Mouse (Mus musculus) MN1 (cell line): ENCODE results near the gene Plppr1.
"Not testable (repeated sequence)": the region's sequence is repeated elsewhere in the genome, so short reads cannot be mapped to it uniquely, and the experiment has no call there.

Source experiments
- DNase-seq: peaks from one replicate; pipeline ENCODE4 v3.0.0-alpha.2; 2016; ENCODE audit warnings: low spot score

Plppr1 gene

DNA sequence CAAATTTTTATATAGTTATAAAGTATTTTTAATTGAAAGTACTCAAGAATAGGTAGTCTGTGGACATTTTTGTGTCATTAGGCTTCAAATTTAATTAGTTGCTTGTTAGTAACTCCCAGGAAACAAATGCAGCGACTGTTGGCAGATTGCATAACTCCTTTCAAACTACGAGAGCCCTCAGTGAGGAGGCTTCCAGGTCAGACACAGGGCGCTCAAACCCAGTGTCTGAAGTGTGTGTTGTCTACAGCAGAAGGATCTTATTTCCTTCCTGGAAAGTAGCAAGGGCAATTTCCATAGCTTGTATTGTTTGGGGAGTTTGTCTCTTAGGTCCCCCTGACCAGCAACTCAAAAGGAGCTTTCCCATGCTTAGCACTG, 173.9 kb downstream of the Plppr1 start:
- DNase-seq, result no peak

DNA sequence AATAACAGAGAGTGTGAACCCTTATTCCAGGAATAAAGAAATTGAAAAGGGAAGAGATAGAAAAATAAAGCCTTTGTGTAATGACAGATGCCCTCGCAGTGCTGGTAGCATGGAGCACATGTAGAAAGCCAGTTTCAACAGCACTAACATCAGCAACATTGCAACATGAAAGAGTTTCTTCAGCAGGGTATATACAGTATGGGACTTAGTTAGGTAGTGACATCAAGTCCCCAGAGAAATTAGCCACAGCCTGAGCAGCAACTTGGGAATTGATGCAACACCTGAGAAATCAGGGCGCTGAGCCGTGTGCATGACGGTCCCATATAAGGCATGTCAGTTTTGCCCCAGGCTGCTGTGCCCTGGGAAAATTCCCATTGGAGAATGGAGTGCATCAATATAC, 179.0 kb downstream of the Plppr1 start:
- DNase-seq, result no peak

DNA sequence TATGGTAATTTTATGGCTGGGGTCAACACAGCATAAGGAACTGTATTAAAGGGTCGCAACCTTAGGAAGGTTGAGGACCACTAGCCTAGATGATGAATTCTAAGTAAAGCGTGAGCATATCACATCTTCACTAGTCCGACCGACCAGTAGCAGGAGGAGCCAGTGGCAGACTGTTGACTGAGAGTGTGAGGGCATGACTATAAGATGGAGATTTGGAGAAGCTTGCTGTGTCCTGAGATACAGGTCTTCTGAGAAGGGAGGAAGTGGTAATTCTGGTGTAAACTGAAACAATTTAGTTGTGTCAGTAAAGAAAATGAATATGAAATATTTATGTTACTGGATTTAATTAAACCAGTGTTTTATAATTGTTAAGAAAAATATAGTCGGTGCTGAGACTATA, 180.4 kb downstream of the Plppr1 start:
- no peak for DNase-seq

DNA sequence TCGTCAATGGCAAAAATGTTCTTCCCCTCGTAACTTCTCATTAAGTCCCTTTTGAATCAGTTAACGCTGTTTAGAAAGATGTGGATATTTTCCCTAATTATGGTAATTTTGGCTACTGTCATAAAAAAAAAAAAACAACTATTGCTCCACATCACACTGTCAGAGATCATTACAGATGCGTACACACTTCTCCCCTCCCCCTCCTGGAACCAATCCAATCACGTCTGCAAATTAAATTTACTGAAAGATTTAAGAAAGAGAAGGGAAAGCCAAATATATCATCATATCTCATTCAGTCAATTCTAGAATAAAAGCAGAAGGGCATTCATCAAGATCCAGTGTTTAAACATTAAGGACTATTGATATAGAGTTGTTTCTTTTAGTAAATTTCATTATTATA, 185.7 kb downstream of the Plppr1 start:
- no peak for DNase-seq

DNA sequence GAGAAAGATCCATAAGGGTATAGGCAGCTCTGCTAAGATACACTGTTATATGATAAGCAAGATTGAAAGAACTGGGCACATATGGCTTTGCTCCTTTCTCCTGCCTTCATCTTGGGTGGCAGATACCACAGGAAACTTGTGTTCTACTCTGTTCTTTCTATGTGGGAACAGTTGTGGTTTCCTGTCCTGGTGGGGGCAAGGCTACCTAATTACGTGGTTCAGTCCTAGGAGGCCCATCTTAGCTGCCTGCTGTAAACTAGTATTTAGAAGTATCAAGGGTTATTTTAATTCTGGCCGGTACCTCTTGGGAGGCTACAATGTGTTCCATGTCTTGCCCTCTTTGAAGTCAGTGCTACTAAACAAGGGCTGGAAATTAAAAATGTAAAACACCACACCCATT, 186.2 kb downstream of the Plppr1 start:
- DNase-seq, result no peak

GRCm38 (mm10) chr4:49251262-49251661, 192.2 kb downstream of the Plppr1 start:
- DNase-seq, result no peak

DNA sequence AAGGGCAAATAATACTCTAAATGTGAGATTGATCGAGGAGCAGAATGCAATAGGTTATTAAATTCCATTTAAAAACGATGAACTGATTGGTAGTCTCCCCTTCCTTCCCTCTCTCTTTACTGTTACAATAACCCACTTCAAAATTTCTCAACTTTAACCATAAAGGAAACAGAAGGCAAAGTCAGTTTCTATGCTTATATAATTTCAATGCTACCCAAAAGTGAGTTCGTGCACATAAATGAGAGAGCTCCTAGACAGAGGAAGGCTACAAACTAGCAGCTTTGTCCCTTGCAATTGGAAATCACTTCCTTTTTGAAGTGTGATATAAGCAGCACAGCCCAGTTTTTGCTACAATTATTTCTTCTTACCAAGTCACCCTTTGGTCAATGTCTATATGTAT, 193.1 kb downstream of the Plppr1 start:
- no peak for DNase-seq

- no peak for DNase-seq
These were observed 219.4 kb downstream of the Plppr1 start for GRCm38 (mm10) chr4:49278515-49278914.

GRCm38 (mm10) chr4:49284692-49285291, 225.7 kb downstream of the Plppr1 start:
- DNase-seq, result no peak

DNA sequence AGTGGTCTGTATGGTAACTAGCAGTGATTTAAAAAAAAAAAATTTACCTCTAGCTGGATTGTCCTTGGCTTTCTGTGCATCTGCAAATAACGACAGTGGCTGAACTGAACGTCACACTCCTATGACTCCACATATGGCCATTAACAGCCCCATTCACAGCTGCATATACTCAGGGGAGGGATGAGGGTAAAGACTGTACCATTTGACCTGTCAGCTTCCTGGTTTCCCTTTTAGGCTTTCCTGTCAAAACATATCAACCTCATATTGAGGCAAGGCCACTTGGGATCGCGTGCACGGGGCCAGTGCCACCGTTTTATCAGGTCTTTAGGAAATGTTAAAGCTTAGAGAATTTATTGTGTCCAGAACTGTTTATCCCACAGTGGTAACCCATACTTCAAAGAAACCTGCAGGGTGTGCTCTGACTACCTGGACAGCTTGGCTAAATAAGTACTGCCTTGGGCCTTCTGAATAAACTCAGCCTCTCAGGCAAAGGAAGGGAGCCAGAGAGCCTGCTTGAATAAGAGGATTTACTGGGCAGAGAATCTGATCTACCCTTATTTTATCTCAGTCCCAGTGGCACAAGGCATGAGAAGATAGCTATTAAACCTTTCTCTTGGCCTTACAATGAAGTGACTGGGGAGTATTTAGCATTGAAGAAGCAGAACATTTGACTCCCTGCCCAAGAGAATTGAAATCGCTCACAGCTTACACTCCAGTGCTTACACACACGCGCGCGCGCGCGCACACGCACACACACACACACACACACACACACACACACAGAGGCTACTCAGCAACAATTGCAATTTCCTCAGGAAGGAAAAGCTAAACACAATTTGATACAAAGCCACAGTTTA, 226.5 kb downstream of the Plppr1 start:
- no peak for DNase-seq

DNA sequence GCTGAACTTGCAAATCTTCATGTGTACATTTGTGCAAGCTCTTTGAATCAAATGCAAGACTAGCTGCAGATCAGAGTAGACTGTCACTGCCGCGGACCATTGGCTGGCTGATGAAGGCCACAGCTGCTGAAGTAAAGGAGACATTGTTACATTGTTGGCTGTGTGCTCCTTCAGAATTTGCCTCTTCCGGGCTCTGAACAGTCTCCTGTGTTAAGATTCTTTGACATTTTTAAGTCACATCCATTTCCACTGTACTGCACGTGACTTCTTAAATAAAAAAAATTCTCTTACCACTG, 227.1 kb downstream of the Plppr1 start:
- DNase-seq, result no peak

GRCm38 (mm10) chr4:49296434-49296833, 237.4 kb downstream of the Plppr1 start:
- no peak for DNase-seq

- DNase-seq, result no peak
These were observed 240.5 kb downstream of the Plppr1 start for GRCm38 (mm10) chr4:49299576-49299975.

DNA sequence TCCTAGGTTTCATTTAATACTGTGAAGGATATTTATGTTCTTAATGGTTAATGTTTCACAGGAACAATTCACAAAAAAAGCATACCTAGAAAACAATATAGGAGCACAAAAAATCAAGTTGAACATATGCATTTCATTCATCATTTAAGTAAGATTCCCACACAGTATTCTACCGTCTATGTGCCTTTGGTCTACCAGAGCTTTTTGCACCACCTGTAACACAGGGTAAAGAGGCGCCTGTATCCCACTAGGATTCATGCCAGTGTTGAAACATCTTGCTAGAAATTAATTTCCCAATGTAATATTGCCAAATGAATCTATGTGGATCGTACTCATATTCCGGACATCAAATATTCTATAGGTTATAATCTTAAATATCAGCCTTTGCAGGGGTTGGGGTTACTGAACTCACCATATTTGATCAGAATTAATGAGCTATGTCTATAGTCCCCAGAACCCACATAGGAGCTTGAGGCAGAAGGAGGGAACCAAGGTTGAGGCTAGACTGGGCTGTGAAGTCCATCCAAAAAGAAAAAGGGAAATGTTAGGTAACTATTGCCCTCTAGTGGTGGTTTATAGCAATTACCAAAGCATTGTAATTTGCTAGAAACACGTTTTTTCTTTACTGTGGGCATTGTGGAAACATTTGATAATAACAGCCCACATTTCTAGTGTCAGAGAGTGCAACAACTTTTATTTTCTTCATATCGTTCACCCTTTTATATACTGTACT, 263.0 kb downstream of the Plppr1 start:
- DNase-seq, result peak; percentile 25

DNA sequence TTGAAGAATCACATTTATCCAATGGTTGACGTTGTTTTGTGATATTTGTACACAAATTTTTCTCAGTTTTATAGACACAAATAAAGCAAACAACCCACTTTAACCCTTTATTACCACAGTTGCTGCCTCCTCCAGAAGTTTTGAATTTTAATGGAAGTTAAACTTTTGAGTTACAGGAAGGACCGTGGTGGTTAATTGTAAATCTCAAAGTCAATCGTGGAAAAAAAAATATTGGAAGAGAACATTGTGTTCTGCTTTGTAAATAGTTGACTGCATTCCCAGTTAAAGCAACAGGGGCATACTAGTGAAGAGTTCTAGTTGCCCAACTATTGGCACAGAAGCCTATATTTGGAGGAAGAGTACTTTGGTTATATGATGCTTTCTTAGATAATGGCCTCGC, 278.9 kb downstream of the Plppr1 start:
- not testable (repeated sequence) for DNase-seq

DNA sequence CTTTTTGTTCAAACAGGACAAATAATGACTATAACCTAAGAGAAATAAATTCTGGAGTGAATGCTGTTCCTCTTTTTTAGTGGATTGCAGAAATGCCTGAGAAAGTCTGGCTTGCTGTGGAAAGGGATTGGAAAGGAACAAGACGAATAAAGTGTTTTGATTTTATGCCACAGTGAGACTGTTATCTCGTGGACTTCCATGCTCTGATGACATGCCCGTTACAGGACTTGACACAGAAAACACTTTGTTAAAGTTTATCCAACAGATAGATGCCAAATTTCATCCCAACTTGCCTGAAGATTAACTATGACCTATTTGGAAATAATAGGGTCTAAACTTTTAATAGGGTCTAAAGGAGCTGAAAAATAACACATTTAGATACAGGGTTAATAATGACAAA, 281.0 kb downstream of the Plppr1 start:
- not testable (repeated sequence) for DNase-seq

DNA sequence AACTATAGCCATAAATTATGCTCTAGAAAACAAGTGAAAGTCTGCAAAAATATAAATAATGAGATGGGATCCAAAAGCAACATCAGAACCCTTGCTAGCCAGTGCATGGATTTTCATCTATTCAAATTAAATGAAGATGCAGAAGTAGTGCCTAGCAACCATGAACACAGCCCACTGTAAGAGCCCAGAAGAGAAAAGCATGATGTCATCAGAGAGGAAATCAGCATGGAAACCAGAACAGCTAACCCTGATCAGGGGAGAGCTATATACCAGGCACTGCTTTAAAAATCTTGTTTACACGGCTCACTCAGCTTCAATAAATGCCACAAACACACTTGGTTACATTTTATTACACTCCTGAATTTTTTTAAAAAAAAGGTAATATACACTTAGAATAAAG, 288.9 kb downstream of the Plppr1 start:
- DNase-seq, result not testable (repeated sequence)

GRCm38 (mm10) chr4:49348677-49349076, 289.6 kb downstream of the Plppr1 start:
- DNase-seq, result no peak

DNA sequence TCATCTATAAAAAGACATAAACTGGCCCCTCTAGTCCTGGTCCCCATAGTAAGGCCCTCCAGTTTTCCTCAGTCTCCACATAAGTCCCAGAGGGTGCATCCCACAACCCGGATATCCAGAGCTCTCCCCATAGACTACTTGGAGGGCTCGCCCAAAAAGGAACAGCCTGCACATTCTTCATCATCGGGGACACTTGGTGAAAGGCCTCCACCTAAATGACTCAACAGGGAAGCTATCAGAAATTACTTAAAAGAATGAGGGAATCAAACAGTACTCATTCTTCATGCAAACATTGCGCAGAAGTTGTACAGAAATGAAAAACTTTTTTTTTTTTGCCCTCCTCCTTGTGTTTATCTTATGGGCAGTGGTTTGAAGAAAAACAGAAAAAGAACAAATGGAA, 291.4 kb downstream of the Plppr1 start:
- no peak for DNase-seq

DNA sequence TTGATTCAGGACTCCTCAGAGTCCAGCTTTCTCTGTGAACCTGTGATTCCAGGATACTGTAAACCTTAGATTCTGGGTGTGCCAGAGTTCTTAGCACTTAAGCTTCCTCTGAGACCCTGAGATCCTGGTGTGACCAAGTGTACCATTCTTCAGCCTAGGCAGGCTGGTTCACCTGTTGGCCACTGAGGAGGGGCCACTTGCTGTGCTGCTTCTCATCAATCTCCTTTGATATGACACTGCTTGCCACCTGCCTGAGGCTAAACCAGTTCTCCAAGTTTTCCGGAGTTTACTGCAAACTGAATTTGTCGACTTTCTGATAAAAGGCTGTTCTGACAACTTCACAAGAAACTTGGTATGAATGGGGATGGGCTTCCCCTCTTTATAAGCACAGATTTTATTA, 298.0 kb downstream of the Plppr1 start:
- no peak for DNase-seq

DNA sequence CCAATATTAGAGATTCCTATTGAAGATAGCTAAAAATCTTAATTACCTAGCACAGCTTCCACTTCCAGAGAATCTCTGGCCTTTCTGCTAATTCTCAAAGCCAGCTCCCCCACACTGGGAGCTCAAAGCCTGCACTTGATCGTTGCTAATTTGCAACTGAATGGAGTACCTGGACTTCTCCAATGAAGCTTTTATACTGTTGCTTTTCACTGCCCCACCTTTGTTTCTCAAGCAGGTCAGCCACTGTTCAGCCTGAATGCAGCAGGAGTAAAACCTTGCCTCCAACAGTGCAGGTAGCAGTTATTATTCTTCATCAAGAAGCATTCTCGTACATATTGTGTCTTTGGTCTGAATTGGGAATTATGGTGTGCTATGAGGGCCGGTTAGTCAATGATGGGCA, 309.0 kb downstream of the Plppr1 start:
- DNase-seq, result not testable (repeated sequence)

GRCm38 (mm10) chr4:49383576-49384318, 324.7 kb downstream of the Plppr1 start:
- not testable (repeated sequence) for DNase-seq

GRCm38 (mm10) chr4:49386873-49387272, 327.8 kb downstream of the Plppr1 start:
- DNase-seq, result no peak
